Mouse (Mus musculus) bone marrow macrophage, adult 2 months (primary cell): ENCODE data around the gene Crtc1.

Source experiments
- CTCF ChIP-seq: IDR thresholded peaks from 2 replicates; pipeline ENCODE4 v1.5.1; 2012; ENCODE audit warnings: low read depth, mild to moderate bottlenecking, low read length, moderate library complexity
- POLR2A ChIP-seq: IDR thresholded peaks from 2 replicates; pipeline ENCODE4 v1.6.1; 2012; ENCODE audit warnings: mild to moderate bottlenecking, low read depth, low read length, borderline replicate concordance

- TF ChIP-seq CTCF (no peak), POLR2A (no peak)
Observed at GRCm38 (mm10) chr8:70466771-70467170, 27.4 kb upstream of the Crtc1 start.
